17 mouse cellular contexts compared by ENCODE assay signal in the genomic region with DNA sequence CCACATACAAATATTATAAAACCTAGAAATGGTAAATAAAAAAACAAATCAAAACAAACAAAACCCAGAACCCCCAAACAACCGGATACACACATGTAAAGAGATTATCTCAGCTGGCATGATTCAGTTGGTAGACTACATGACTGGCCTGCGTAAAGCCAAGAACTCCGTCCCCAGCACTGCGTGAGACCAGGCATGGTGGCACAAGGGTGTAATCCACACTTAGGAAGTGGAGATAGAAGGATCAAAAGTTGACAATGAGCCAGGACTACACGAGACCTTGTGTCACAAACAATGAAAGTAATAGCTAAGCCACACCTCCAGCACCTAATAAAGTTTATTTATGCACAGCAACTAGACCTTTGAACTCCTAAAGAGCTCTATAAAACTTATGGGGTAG.
"Had no signal": no experiment of that assay in that cellular context is flagged by ENCODE, and none has a peak within 500 bp of the region (broad histone marks: within the 10 kb centered on the region; RNA-seq: fewer than 3 reads in every experiment).

No protein-coding gene starts in this region.

- H3K27ac ChIP-seq: kidney, embryonic 15.5 days; limb, embryonic 12.5 days; liver, embryonic 13.5 days; lung, embryonic 15.5 days; midbrain, embryonic 15.5 days; neural tube, embryonic 13.5 days; stomach, embryonic 15.5 days had no signal

- DNase-seq: kidney, adult 2 months; kidney, postnatal 14 days; layer of hippocampus, adult 9-11 months; liver; liver, embryonic 13.5 days; liver, postnatal 0 days; retina, postnatal 1 day; right cerebral cortex, postnatal 4 days; spleen, adult 18-20 months; thymus, postnatal 36 days had no signal

- ATAC-seq: liver, postnatal 0 days; midbrain, embryonic 15.5 days had no signal

- H3K4me3 ChIP-seq: kidney, embryonic 15.5 days; limb, embryonic 12.5 days; liver, embryonic 13.5 days; lung, embryonic 15.5 days; midbrain, embryonic 15.5 days; neural tube, embryonic 13.5 days; stomach, embryonic 15.5 days had no signal

- H3K27me3 ChIP-seq: kidney, embryonic 15.5 days; limb, embryonic 12.5 days; liver, embryonic 13.5 days; lung, embryonic 15.5 days; midbrain, embryonic 15.5 days; neural tube, embryonic 13.5 days; stomach, embryonic 15.5 days had no signal

- H3K4me1 ChIP-seq: kidney, embryonic 15.5 days; liver, embryonic 13.5 days; lung, embryonic 15.5 days; midbrain, embryonic 15.5 days; neural tube, embryonic 13.5 days; stomach, embryonic 15.5 days had no signal

- H3K9me3 ChIP-seq: kidney, embryonic 15.5 days; liver, embryonic 13.5 days; midbrain, embryonic 15.5 days; stomach, embryonic 15.5 days had no signal

- H3K4me2 ChIP-seq: kidney, embryonic 15.5 days; limb, embryonic 12.5 days; liver, embryonic 13.5 days; lung, embryonic 15.5 days; midbrain, embryonic 11.5 days; midbrain, embryonic 15.5 days; neural tube, embryonic 13.5 days; stomach, embryonic 15.5 days had no signal

- H3K9ac ChIP-seq: kidney, embryonic 15.5 days; limb, embryonic 12.5 days; liver, embryonic 13.5 days; liver, postnatal 0 days; lung, embryonic 15.5 days; midbrain, embryonic 15.5 days; neural tube, embryonic 13.5 days; stomach, embryonic 15.5 days had no signal
